Mouse (Mus musculus) G1E-ER4 (cell line): ENCODE data around the gene Hdc. TPM values are rescaled to one million over a fixed set of nuclear protein-coding genes. Genes with fewer than 3 reads are reported as not detected.

Experiments
- GATA1 ChIP-seq: IDR thresholded peaks from one replicate; pipeline ENCODE4 v1.8.0; 2012; ENCODE audit warnings: low read length, inconsistent platforms
- polyA plus RNA-seq: library from polyadenylated mRNA; stranded (reverse); fragments of >175 nt; gene quantifications from 2 replicates; pipeline ENCODE4 v1.2.3, GENCODE M21; 2012

The Hdc gene
- polyA plus RNA-seq = 3.1 and 3.6 TPM in 2 replicates

- TF ChIP-seq GATA1 = peak; percentile 24
Observed at GRCm38 (mm10) chr2:126619249-126619704, at the start of gene Hdc. Gene Hdc (minus strand): TSS chr2:126619299.

- TF ChIP-seq GATA1 = no peak
Observed at GRCm38 (mm10) chr2:126668621-126669252, 49.6 kb upstream of the Hdc start.

- no peak for TF ChIP-seq GATA1
Observed at GRCm38 (mm10) chr2:126665984-126666383, 46.9 kb upstream of the Hdc start.

- TF ChIP-seq GATA1 = no peak
Observed at GRCm38 (mm10) chr2:126663481-126663880, 44.4 kb upstream of the Hdc start.

GRCm38 (mm10) chr2:126652929-126653328 lies 33.8 kb upstream of the Hdc start:
- TF ChIP-seq GATA1 = no peak

- TF ChIP-seq GATA1 = no peak
Observed at GRCm38 (mm10) chr2:126647762-126648161, 28.7 kb upstream of the Hdc start.

GRCm38 (mm10) chr2:126646461-126646860 lies 27.4 kb upstream of the Hdc start:
- no peak for TF ChIP-seq GATA1

- TF ChIP-seq GATA1 = no peak
Observed at GRCm38 (mm10) chr2:126644768-126645167, 25.7 kb upstream of the Hdc start.

GRCm38 (mm10) chr2:126640298-126640697 lies 21.2 kb upstream of the Hdc start:
- TF ChIP-seq GATA1 = no peak

- TF ChIP-seq GATA1 = peak; percentile 54
Observed at GRCm38 (mm10) chr2:126635939-126636823, 17.1 kb upstream of the Hdc start.

- TF ChIP-seq GATA1 = no peak
Observed at GRCm38 (mm10) chr2:126633165-126633564, 14.1 kb upstream of the Hdc start.

- no peak for TF ChIP-seq GATA1
Observed at GRCm38 (mm10) chr2:126628455-126628995, 9.4 kb upstream of the Hdc start.

GRCm38 (mm10) chr2:126623138-126623537 lies 4.0 kb upstream of the Hdc start:
- TF ChIP-seq GATA1 = no peak

- TF ChIP-seq GATA1 = no peak
Observed at GRCm38 (mm10) chr2:126622455-126622854, 3.4 kb upstream of the Hdc start.

- TF ChIP-seq GATA1 = no peak
Observed at GRCm38 (mm10) chr2:126618470-126619179, 474 bp downstream of the Hdc start.

GRCm38 (mm10) chr2:126615355-126615754 lies 3.7 kb downstream of the Hdc start:
- TF ChIP-seq GATA1 = no peak
